Mouse (Mus musculus): ENCODE measurements around the gene Rpap2. TPM values are rescaled to one million over a fixed set of nuclear protein-coding genes. Genes with fewer than 3 reads are reported as not detected.
A peak's percentile ranks its signal among the peaks of the same experiment; 100 is the strongest.

The Rpap2 gene
- polyA plus RNA-seq, 1 experiment, result 1.3 TPM

DNA sequence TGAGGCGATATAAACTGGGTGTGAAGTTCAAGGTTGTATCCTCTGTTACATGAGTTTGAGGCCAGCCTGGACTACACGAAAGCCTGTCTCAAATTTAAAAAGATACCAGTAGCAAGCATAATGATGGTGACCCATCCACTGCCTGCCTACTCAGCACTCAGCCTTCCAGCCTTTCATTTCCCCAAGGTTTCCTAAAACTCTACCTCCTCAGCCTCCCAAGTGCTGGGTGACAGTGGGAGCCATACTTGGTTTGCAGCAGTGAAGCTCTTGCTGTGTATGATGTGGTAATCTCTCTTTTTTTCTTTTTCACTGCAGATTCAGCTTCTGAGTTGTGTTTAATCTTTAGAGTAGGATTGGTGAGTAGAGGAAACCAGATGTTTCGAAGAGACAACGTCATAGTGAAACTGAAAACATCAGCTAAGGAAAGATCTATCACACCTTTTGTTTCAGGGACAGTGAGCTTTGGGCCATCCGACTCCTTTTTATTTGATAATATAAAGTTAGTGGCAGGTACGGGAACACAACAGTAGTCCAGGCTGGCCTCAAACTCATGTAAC lies 106.1 kb downstream of the Rpap2 start:
- Histone ChIP-seq H3K4me3 (replicated peaks) (no peak overlapping the region), H3K27me3 (replicated peaks) (peaks cover 34% of the 10 kb centered on the region), H3K36me3 (replicated peaks; ENCODE audit: low read length) (no peaks in the 10 kb centered on the region), H3K9me3 (no peaks in the 10 kb centered on the region), H3K4me1 (peaks cover 6% of the 10 kb centered on the region; the same call in 1 of the 2 replicates)
- TF ChIP-seq FLI1 (IDR thresholded peaks at IDR 0.05; ENCODE audit: low read length), result no peak
- TF ChIP-seq GATA1 (IDR thresholded peaks at IDR 0.05; ENCODE audit: borderline replicate concordance, low read length), result no peak

DNA sequence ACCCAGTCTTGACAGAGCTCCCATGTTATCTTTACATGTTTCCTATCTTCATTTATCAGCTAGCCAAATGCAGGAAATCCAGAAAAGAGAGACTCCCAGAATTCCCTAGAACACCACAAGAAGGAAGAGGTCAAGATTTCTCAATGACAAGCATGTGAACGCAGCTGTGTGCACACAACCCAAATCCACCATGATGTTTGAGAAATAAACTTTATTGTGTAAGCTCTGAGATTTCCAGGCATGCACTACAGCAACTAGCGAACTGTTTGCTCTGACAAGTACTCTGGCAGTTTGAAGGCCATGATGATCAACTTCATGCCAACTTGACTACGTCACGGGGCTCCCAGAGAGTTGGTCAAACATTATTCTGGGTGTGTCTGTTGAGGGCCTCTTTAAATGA lies 108.6 kb downstream of the Rpap2 start:
- H3K27me3 ChIP-seq (replicated peaks), result peaks cover 30% of the 10 kb centered on the region
- H3K4me3 ChIP-seq (replicated peaks), result no peak overlapping the region
- H3K4me1 ChIP-seq, result no peaks in the 10 kb centered on the region
- H3K9me3 ChIP-seq, result no peaks in the 10 kb centered on the region
- no peaks in the 10 kb centered on the region for H3K36me3 ChIP-seq (replicated peaks; ENCODE audit: low read length)
- TF ChIP-seq GATA1 (IDR thresholded peaks at IDR 0.05; ENCODE audit: borderline replicate concordance, low read length) (no peak), FLI1 (IDR thresholded peaks at IDR 0.05; ENCODE audit: low read length) (no peak)

DNA sequence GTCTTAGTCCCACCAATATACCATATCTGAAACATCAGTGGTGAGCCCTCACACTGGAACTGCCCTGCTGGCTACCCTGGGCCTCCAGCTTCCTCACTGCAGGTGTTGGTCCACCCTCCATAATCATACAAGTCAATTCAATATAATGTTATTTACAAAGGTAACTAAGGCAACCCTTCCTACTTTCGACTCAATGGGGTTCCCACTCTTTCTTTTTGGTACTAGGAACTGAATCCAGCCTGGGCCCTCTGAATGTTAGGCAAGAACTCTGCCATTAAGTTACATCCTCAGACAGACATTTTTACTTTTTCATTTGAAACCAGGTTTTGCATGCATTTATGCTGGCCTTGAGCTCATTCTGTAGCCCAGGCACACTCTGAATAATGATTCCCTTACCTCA lies 109.1 kb downstream of the Rpap2 start:
- peaks cover 32% of the 10 kb centered on the region for H3K27me3 ChIP-seq (replicated peaks)
- H3K9me3 ChIP-seq, result no peaks in the 10 kb centered on the region
- no peaks in the 10 kb centered on the region for H3K4me1 ChIP-seq
- H3K4me3 ChIP-seq (replicated peaks), result no peak overlapping the region
- H3K36me3 ChIP-seq (replicated peaks; ENCODE audit: low read length), result no peaks in the 10 kb centered on the region
- TF ChIP-seq FLI1 (IDR thresholded peaks at IDR 0.05; ENCODE audit: low read length), result no peak
- TF ChIP-seq GATA1 (IDR thresholded peaks at IDR 0.05; ENCODE audit: borderline replicate concordance, low read length), result no peak

DNA sequence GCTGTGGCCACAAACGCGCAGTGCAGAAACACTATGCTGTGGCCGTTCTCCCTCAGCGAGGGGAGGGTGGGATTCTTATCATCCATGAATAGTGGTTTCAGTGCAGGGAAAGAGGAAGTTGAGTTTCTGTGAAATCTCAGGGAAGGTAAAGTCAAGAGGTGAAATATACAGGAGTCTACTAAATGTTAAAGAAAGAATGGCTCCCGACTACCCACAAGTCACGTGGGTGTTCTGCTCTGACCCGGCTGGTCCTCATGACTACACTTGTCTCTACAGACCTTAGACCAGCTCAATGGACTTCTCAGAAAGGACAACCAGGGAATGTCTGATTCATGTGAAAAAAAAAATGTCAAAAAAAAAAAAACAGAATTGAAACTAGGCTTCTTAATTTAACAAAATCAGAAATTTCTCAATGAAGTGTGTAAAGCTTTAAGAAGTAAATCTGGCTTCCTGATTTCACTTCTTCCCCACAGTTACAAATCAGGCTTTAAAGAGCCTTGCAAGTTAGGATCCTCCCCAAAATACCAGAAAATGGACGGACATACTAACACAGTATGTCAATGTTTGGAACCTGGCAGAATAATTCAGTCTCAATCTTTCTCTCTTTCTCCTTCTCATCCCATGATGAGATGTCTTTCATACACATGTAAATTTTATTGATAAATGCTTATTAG lies 111.1 kb downstream of the Rpap2 start:
- Histone ChIP-seq H3K4me3 (replicated peaks) (peak overlapping the region; percentile 59), H3K27me3 (replicated peaks) (peaks cover 30% of the 10 kb centered on the region), H3K36me3 (replicated peaks; ENCODE audit: low read length) (no peaks in the 10 kb centered on the region), H3K4me1 (no peaks in the 10 kb centered on the region), H3K9me3 (no peaks in the 10 kb centered on the region)
- TF ChIP-seq GATA1 (IDR thresholded peaks at IDR 0.05; ENCODE audit: borderline replicate concordance, low read length) (no peak), FLI1 (IDR thresholded peaks at IDR 0.05; ENCODE audit: low read length) (no peak)

Other genes with a start within 250 kb of the Rpap2 start
- gene Ephx4, start 194.6 kb upstream of the Rpap2 start, polyA plus RNA-seq (2012; ENCODE audit: insufficient read depth, low replicate concordance), result not detected in 2 replicates
- not detected in 2 replicates for gene Lpcat2b, start 165.8 kb upstream of the Rpap2 start, polyA plus RNA-seq (2012; ENCODE audit: insufficient read depth, low replicate concordance)
- 0.10 TPM in 1 of 2 replicates, not detected in the other for gene Btbd8, start 159.4 kb upstream of the Rpap2 start, polyA plus RNA-seq (2012; ENCODE audit: insufficient read depth, low replicate concordance)
- gene Gm42669, start 89.8 kb upstream of the Rpap2 start, polyA plus RNA-seq (2012; ENCODE audit: insufficient read depth, low replicate concordance), result 0.25 TPM in 1 of 2 replicates, not detected in the other
- not detected in 2 replicates for gene 1700028K03Rik, start 62.7 kb upstream of the Rpap2 start, polyA plus RNA-seq (2012; ENCODE audit: insufficient read depth, low replicate concordance)
- 0.46 TPM in 1 of 2 replicates, not detected in the other for gene Glmn, start 515 bp downstream of the Rpap2 start, polyA plus RNA-seq (2012; ENCODE audit: insufficient read depth, low replicate concordance)
- gene Gfi1, start 128.7 kb downstream of the Rpap2 start, polyA plus RNA-seq (2012; ENCODE audit: insufficient read depth, low replicate concordance), result 2.7 TPM in 1 of 2 replicates, not detected in the other
- gene Ube2d2b, start 232.7 kb downstream of the Rpap2 start, polyA plus RNA-seq (2012; ENCODE audit: insufficient read depth, low replicate concordance), result not detected in 2 replicates

Measured in megakaryocyte, embryonic 14.5 days (primary cell).